Mouse (Mus musculus) intestine, postnatal 0 days (tissue): ENCODE data around the gene Soga3. TPM values are rescaled to one million over a fixed set of nuclear protein-coding genes. Genes with fewer than 3 reads are reported as not detected.

Source experiments
- ATAC-seq: fragments of 200-750 bp; cut with Nextera tagmentation; 2 replicates; pipeline ENCODE4 v1.8.0; 2017; ENCODE audit warnings: mild to moderate bottlenecking, moderate TSS enrichment, moderate library complexity
- H3K27ac ChIP-seq: fragments of 300-500 bp; sonication (generic); 2 replicates; pipeline ENCODE4 v1.5.1; 2014; ENCODE audit warnings: mild to moderate bottlenecking, low read depth, low read length, moderate library complexity
- H3K27me3 ChIP-seq: fragments of 300-500 bp; sonication (generic); replicated peaks from 2 replicates; pipeline ENCODE4 v1.6.1; 2014; ENCODE audit warnings: low read length, mixed read lengths; ENCODE audit not compliant: control insufficient read depth, insufficient read depth
- H3K36me3 ChIP-seq: fragments of 300-500 bp; sonication (generic); 2 replicates; pipeline ENCODE4 v1.6.1; 2014; ENCODE audit warnings: mild to moderate bottlenecking, moderate library complexity; ENCODE audit not compliant: control insufficient read depth, insufficient read depth
- H3K4me1 ChIP-seq: fragments of 300-500 bp; sonication (generic); replicated peaks from 2 replicates; pipeline ENCODE4 v1.6.1; 2014; ENCODE audit warnings: antibody characterized with exemption, low read length, mixed read lengths; ENCODE audit not compliant: control insufficient read depth, insufficient read depth
- H3K4me2 ChIP-seq: fragments of 300-500 bp; sonication (generic); replicated peaks from 2 replicates; pipeline ENCODE4 v1.6.1; 2014; ENCODE audit warnings: low read depth, mild to moderate bottlenecking, moderate library complexity
- H3K4me3 ChIP-seq: fragments of 300-500 bp; sonication (generic); 2 replicates; pipeline ENCODE4 v1.5.1; 2014; ENCODE audit warnings: low read depth, low read length
- H3K9ac ChIP-seq: fragments of 300-500 bp; sonication (generic); 2 replicates; pipeline ENCODE4 v1.6.1; 2014; ENCODE audit warnings: mild to moderate bottlenecking, low read depth, low read length
- H3K9me3 ChIP-seq: fragments of 300-500 bp; sonication (generic); 2 replicates; pipeline ENCODE4 v1.6.1; 2016; ENCODE audit warnings: mixed run types; ENCODE audit not compliant: control insufficient read depth
- CTCF ChIP-seq: sonication (generic); IDR thresholded peaks from 2 replicates; pipeline ENCODE4 v1.5.1; 2016; ENCODE audit warnings: low read depth, mild to moderate bottlenecking, control low read depth, antibody characterized with exemption, moderate library complexity
- WGBS: fragments of 180-500 bp; shearing (Covaris S2); extraction: QIAGEN DNeasy Blood & Tissue Kit; methylation state at CpG from one replicate; pipeline ENCODE4 v1.1.7; 2014; 5-methylcytosine and 5-hydroxymethylcytosine counted together
- polyA plus RNA-seq: library from polyadenylated mRNA; unstranded; fragments of >200 nt; fragmentation: Nextera tagmentation; extraction: Ambion mirVana; gene quantifications from 2 replicates; pipeline ENCODE4 v1.2.1, GENCODE M21; 2015

Soga3 gene
- polyA plus RNA-seq, 1 experiment from 2014 or later = 2.2 TPM

GRCm38 (mm10) chr10:29199835-29200234, 56.2 kb downstream of the Soga3 start:
- 0 out of 2 replicates have a peak, but pooled peaks have one; percentile 4 for TF ChIP-seq CTCF
- H3K4me3 ChIP-seq = no peak overlapping the region
- H3K4me1 ChIP-seq = no peaks in the 10 kb centered on the region
- no peak overlapping the region for H3K9ac ChIP-seq
- no peaks in the 10 kb centered on the region for H3K9me3 ChIP-seq
- H3K27me3 ChIP-seq = no peaks in the 10 kb centered on the region
- ATAC-seq = no peak
- H3K4me2 ChIP-seq = no peak overlapping the region
- no peak overlapping the region for H3K27ac ChIP-seq
- 76% methylated on average over 3 of the region's 3 CpGs for WGBS
- H3K36me3 ChIP-seq = no peaks in the 10 kb centered on the region

DNA sequence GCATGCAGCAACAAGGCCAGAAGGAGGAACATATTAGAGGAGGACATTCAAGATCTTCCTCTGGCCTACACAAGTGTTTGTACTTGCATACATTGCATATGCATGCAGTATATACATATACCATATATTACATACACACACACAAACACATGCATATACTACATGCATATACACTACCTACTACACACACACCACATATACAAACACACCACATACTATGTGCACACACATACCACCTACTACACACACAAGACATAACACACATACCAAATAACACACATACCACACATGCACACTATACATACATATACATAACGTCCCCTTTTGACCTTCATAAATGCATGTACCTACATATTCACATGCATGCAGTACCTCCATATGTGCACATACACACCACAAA, 57.0 kb downstream of the Soga3 start:
- H3K4me2 ChIP-seq = no peak overlapping the region
- H3K4me1 ChIP-seq = no peaks in the 10 kb centered on the region
- no peak overlapping the region for H3K9ac ChIP-seq
- TF ChIP-seq CTCF = no peak
- no peaks in the 10 kb centered on the region for H3K36me3 ChIP-seq
- no peak for ATAC-seq
- no peak overlapping the region for H3K27ac ChIP-seq
- no peak overlapping the region for H3K4me3 ChIP-seq
- WGBS = 89% methylated on average over 1 of the region's 1 CpGs
- H3K9me3 ChIP-seq = no peaks in the 10 kb centered on the region
- no peaks in the 10 kb centered on the region for H3K27me3 ChIP-seq

DNA sequence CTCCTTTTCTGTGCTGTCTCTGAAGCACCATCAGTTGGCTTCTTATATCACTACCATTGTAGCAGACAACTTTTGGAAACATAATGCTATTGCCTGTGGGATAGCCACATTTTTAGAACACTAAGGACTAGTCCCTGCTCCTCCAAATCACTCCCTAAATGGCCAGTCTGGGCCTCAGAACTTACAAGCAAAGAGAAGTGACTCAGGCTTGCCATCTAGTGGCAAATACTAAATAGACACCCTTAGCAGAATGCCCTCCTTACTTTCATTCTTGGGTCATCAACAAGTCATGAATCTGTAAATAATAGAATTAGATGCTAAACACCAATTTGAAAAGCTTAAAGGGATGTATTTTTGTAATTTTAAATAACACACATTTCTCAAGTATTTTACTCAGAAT, 63.1 kb downstream of the Soga3 start:
- no peak overlapping the region for H3K9ac ChIP-seq
- peak; percentile 77 for TF ChIP-seq CTCF
- no peak overlapping the region for H3K4me3 ChIP-seq
- no peaks in the 10 kb centered on the region for H3K4me1 ChIP-seq
- no peaks in the 10 kb centered on the region for H3K9me3 ChIP-seq
- no peaks in the 10 kb centered on the region for H3K27me3 ChIP-seq
- no peaks in the 10 kb centered on the region for H3K36me3 ChIP-seq
- H3K4me2 ChIP-seq = no peak overlapping the region
- H3K27ac ChIP-seq = no peak overlapping the region
- no peak for ATAC-seq

DNA sequence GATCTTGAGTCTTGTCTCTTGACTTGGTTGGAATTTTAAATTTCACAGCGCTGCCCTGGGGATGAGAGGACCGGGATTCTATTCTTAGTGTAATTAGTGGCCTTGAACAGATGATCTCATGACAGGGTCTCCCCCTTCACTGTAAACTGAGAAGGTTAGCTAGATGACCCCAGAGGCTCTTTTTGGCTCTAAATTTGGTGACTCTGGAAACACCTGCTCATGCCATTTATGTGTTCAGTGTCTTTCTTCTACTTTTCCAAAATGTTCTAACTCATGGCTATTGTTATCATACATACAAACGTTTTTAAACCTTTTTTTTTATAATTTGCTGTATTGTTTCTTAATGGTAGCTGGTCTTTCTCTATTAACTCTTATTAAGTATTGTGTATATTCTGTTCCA, 65.1 kb downstream of the Soga3 start:
- no peaks in the 10 kb centered on the region for H3K36me3 ChIP-seq
- H3K4me3 ChIP-seq = no peak overlapping the region
- H3K9ac ChIP-seq = no peak overlapping the region
- no peak overlapping the region for H3K4me2 ChIP-seq
- H3K9me3 ChIP-seq = no peaks in the 10 kb centered on the region
- ATAC-seq = no peak
- H3K27me3 ChIP-seq = no peaks in the 10 kb centered on the region
- WGBS = 53% methylated on average over 3 of the region's 3 CpGs
- no peak overlapping the region for H3K27ac ChIP-seq
- TF ChIP-seq CTCF = no peak
- no peaks in the 10 kb centered on the region for H3K4me1 ChIP-seq

DNA sequence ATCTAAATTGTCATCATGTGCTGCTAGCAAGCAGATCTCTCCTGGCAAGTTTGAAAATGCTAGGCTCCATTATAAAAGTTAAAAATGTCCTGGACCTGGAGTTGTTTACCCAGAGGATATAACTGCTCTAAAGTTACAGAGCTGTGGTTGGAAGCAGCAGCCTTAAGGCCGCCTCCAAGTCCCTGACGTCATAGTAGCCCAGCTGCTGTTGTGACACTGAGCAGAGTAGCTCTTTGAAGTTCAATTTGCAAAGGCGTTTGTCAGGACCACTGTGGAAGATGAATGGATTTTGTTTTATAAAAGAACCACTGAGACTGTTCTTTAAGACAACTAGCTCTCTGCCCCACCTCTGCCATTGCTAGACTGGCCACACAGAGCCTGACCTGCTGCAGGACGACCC, 67.8 kb downstream of the Soga3 start, which contains the start of gene 9330159F19Rik:
Gene 9330159F19Rik (plus strand): TSS at position 154 of the 400 bp plus-strand sequence.
- Histone ChIP-seq H3K9ac (no peak within 1 kb of the TSS), H3K4me2 (no peak within 1 kb of the TSS), H3K36me3 (no peaks in the 10 kb centered on the region), H3K27me3 (no peaks in the 10 kb centered on the region), H3K4me1 (no peaks in the 10 kb centered on the region), H3K4me3 (no peak within 1 kb of the TSS), H3K27ac (no peak within 1 kb of the TSS), H3K9me3 (no peaks in the 10 kb centered on the region)
- no peak for ATAC-seq
- TF ChIP-seq CTCF = no peak
- 8% methylated on average over 4 of the region's 4 CpGs for WGBS

- Histone ChIP-seq H3K4me2 (no peak overlapping the region), H3K36me3 (no peaks in the 10 kb centered on the region), H3K4me3 (no peak overlapping the region), H3K27me3 (no peaks in the 10 kb centered on the region), H3K9me3 (no peaks in the 10 kb centered on the region), H3K27ac (no peak overlapping the region), H3K4me1 (no peaks in the 10 kb centered on the region), H3K9ac (no peak overlapping the region)
- 70% methylated on average over 3 of the region's 3 CpGs for WGBS
- ATAC-seq = no peak
- no peak for TF ChIP-seq CTCF
Observed at GRCm38 (mm10) chr10:29213534-29214100, 70.0 kb downstream of the Soga3 start.

DNA sequence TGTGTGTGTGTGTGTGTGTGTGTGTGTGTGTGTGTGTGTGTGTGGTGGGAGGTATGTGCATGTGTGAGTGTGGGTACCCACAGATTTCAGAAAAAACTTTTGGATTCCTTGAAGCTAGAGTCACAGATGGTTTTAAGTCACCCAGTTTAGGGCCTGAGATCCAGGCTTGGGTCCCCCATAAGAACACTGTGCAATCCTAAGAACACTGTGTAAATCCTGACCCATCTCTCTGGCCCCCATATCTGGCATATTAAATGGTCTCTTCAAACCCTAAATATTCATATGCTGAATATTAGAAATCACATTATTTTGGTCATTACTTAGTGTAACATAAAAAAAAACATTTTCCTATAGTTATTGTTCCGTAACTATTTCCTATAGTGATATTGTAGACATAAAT, 73.3 kb downstream of the Soga3 start:
- Histone ChIP-seq H3K4me1 (no peaks in the 10 kb centered on the region), H3K9me3 (no peaks in the 10 kb centered on the region), H3K4me2 (no peak overlapping the region), H3K27me3 (no peaks in the 10 kb centered on the region), H3K27ac (no peak overlapping the region), H3K4me3 (no peak overlapping the region), H3K9ac (no peak overlapping the region), H3K36me3 (no peaks in the 10 kb centered on the region)
- no peak for ATAC-seq
- TF ChIP-seq CTCF = no peak
- WGBS = 92% methylated on average over 1 of the region's 1 CpGs
